Mouse (Mus musculus): Measurements from ENCODE around the gene Bpgm. TPM values are rescaled to one million over a fixed set of nuclear protein-coding genes. Genes with fewer than 3 reads are reported as not detected.

The Bpgm gene
- total RNA-seq, 2 experiments from 2014 or later, result 9.2 to 17.1 TPM

Other genes starting within 250 kb of the Bpgm start
- gene Akr1b3, start 158.7 kb upstream of the Bpgm start, total RNA-seq (2014; fragmentation: Nextera tagmentation), result 136 and 183 TPM in 2 replicates
- gene Akr1b3, start 158.7 kb upstream of the Bpgm start, total RNA-seq (2017), result 72.9 and 78.5 TPM in 2 replicates
- not detected in 2 replicates for gene Akr1b8, start 122.1 kb upstream of the Bpgm start, total RNA-seq (2014; fragmentation: Nextera tagmentation)
- gene Akr1b8, start 122.1 kb upstream of the Bpgm start, total RNA-seq (2017), result not detected in 2 replicates
- gene Akr1b10, start 92.0 kb upstream of the Bpgm start, total RNA-seq (2014; fragmentation: Nextera tagmentation), result 18.6 and 22.5 TPM in 2 replicates
- 10.5 and 16.5 TPM in 2 replicates for gene Akr1b10, start 92.0 kb upstream of the Bpgm start, total RNA-seq (2017)
- not detected in 2 replicates for gene Akr1b7, start 63.9 kb upstream of the Bpgm start, total RNA-seq (2014; fragmentation: Nextera tagmentation)
- gene Akr1b7, start 63.9 kb upstream of the Bpgm start, total RNA-seq (2017), result not detected in 2 replicates
- gene Cald1, start 122.3 kb downstream of the Bpgm start, total RNA-seq (2014; fragmentation: Nextera tagmentation), result not detected in 2 replicates
- gene Cald1, start 122.3 kb downstream of the Bpgm start, total RNA-seq (2017), result 1.1 TPM in 1 of 2 replicates, not detected in the other

Data from megakaryocyte-erythroid progenitor cell, adult 5-6 weeks (primary cell).